In the genomic region with DNA sequence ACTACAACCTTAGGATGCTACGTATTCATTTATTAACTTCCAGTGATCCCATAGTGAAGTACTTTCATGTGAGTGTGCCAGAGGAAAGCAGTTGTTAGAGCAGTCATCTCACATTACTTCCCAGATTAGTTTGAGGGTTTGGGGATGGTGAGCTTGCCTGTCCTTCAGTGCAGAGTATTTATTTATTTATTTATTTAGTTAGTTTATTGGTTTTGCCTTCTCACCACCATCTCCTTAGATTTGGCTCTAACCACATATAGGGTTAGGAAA, we compare ENCODE assay signal across 8 mouse cellular contexts. TPM values are rescaled to one million over a fixed set of nuclear protein-coding genes. Genes with fewer than 3 reads are reported as not detected.
DNase-seq lines count a peak whose midpoint lies in the region; ATAC-seq lines count a peak whose summit lies in the region.

No protein-coding gene starts in this region.

- H3K4me1 ChIP-seq in forebrain, embryonic 14.5 days (ENCODE audit: control insufficient read depth, insufficient read depth, low read length), result peaks cover 4% of the 10 kb centered on the region; the same call in 1 of the 2 replicates
- H3K4me1 ChIP-seq in liver, embryonic 13.5 days (replicated peaks), result peaks cover 12% of the 10 kb centered on the region; the same call in 1 of the 2 replicates

- no peak for ATAC-seq in forebrain, embryonic 14.5 days
- no peak for ATAC-seq in liver, embryonic 13.5 days (ENCODE audit: low read depth)

- H3K9me3 ChIP-seq in forebrain, embryonic 14.5 days (replicated peaks; ENCODE audit: control insufficient read depth, low read length), result no peaks in the 10 kb centered on the region
- H3K9me3 ChIP-seq in liver, embryonic 13.5 days (replicated peaks), result no peaks in the 10 kb centered on the region

- no peaks in the 10 kb centered on the region for H3K27me3 ChIP-seq in forebrain, embryonic 14.5 days (replicated peaks; ENCODE audit: control insufficient read depth, insufficient read depth, low read length)
- H3K27me3 ChIP-seq in liver, embryonic 13.5 days, result peaks cover 10% of the 10 kb centered on the region

- peak overlapping the region; percentile 78 for H3K4me3 ChIP-seq in forebrain, embryonic 14.5 days (ENCODE audit: low read depth, low read length)
- peak overlapping the region; percentile 66 for H3K4me3 ChIP-seq in liver, embryonic 13.5 days (replicated peaks)

- no peak overlapping the region for H3K27ac ChIP-seq in forebrain, embryonic 14.5 days (ENCODE audit: low read depth, low read length)
- no peak overlapping the region for H3K27ac ChIP-seq in liver, embryonic 13.5 days

- 30% methylated on average over 1 of the region's 1 CpGs for WGBS in forebrain, embryonic 14.5 days
- whole genome bisulfite sequencing in liver, embryonic 13.5 days (ENCODE audit: insufficient replicate concordance), result 58% methylated on average over 1 of the region's 1 CpGs

- H3K36me3 ChIP-seq in forebrain, embryonic 14.5 days (ENCODE audit: control insufficient read depth, insufficient read depth, low read length), result no peaks in the 10 kb centered on the region
- no peaks in the 10 kb centered on the region for H3K36me3 ChIP-seq in liver, embryonic 13.5 days

- H3K9ac ChIP-seq in forebrain, embryonic 14.5 days (ENCODE audit: low read length), result peak overlapping the region; percentile 96
- no peak overlapping the region for H3K9ac ChIP-seq in liver, embryonic 13.5 days

- peak; percentile 8 for DNase-seq in cerebellum, adult 9-11 months
- DNase-seq in cerebellum, adult 9-10 months, result no peak
- peak; percentile 52 for DNase-seq in 3T3-L1 (ENCODE audit: low read depth, low spot score)
- DNase-seq in forebrain, embryonic 14.5 days (ENCODE audit: low spot score), result no peak
- DNase-seq in liver, embryonic 13.5 days, result no peak
- DNase-seq in ovary, postnatal 36 days (ENCODE audit: low spot score), result no peak
- no peak for DNase-seq in retina, embryonic 14.5 days (ENCODE audit: low spot score)
- DNase-seq in cerebellum, postnatal 10 days, result no peak

- H3K4me2 ChIP-seq in forebrain, embryonic 14.5 days (ENCODE audit: low read length), result peak overlapping the region; percentile 66
- H3K4me2 ChIP-seq in liver, embryonic 13.5 days, result peak overlapping the region; percentile 76

RNA-seq across cellular contexts. Expression of gene Cntln, which starts 1.1 kb away (rescaled TPM):
- 5.9 and 6.9 TPM in 2 replicates for polyA plus RNA-seq in forebrain, embryonic 14.5 days (2014; fragmentation: Nextera tagmentation; extraction: Ambion mirVana)
- 1.3 TPM in 2 replicates for polyA plus RNA-seq in liver, embryonic 13.5 days (2015; fragmentation: Nextera tagmentation; extraction: Ambion mirVana)

Comparison
In these comparisons a context has a peak if more than half of its experiments do, and no peak if none do; other contexts are left out.
1. DNase-seq: peak in cerebellum, adult 9-11 months (single experiment) and 3T3-L1 (single experiment); none in cerebellum, adult 9-10 months (single experiment), forebrain, embryonic 14.5 days (single experiment), liver, embryonic 13.5 days (single experiment), ovary, postnatal 36 days (single experiment), retina, embryonic 14.5 days (single experiment) and cerebellum, postnatal 10 days (0 of 2).